Mouse (Mus musculus) mesoderm, embryonic 11.5 days (tissue): ENCODE measurements at regions not wholly inside any gene's neighbourhood (a gene's known extent, or its start where the extent isn't known, plus 50 kb on each side); places are given as distances from the start of the nearest gene placed in this dataset.

Experiments
- DNase-seq: peaks from one replicate; pipeline ENCODE4 v3.0.0-alpha.2; 2012; ENCODE audit warnings: low read depth, low spot score

DNA sequence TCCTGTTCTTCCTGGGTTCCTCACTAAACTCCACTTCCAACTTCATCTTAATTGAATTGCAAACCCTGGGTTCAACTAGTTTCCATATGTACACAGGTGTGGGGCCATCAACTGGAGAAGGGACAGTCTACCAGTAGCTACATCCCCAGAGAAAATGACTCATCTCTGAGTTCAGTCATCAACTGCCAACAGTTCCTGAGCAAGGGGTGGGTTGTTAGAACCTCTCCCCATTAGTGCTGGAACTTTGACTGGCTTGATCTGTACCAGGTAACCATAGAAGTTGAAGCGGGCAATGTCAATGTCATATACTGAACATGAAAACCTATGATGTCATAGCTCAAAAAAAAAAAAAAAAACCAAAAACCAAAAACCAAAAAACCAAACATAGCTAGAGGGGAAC is 69.8 kb downstream of the Gm21750 start:
- DNase-seq = no peak

DNA sequence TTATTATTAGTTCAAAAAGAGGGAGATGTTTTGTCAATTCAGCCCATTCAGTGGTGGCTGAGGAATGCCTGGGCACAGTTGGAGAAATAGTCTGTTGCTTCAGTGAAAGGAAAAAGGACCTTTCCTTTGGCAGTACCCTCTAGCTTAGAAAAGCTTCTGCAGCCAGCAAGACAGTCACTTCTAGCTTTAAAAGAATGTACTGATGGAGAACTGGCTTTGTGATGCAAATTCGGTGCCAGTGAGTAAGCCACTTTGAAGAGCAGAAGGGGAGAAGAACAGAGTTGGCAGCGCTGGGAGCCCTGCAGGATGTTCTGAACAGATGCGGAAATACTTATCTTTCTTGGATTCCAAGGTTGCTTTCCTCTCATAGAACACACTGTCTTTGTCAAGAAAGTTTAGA is 71.1 kb downstream of the Gm21750 start:
- DNase-seq = no peak

DNA sequence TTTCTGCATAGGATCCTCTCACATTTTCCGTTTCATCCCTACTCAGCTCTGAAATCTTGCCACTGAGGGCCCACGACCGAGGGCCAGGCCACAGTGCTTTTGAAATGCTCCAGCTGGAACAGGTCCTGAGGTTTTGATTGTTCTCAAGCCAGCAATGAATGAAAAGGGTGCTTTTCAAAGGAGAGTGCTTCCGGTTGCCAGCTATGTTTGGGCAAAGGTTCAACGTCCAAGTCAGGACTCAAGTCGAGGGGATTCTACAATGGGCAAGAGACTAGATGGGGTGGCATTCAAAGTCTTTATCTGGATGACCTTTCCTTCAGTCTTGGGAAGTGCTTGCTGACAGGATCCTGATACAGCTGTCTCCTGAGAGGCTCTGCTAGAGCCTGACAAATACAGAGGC is 89.8 kb downstream of the Gm21750 start:
- no peak for DNase-seq

DNA sequence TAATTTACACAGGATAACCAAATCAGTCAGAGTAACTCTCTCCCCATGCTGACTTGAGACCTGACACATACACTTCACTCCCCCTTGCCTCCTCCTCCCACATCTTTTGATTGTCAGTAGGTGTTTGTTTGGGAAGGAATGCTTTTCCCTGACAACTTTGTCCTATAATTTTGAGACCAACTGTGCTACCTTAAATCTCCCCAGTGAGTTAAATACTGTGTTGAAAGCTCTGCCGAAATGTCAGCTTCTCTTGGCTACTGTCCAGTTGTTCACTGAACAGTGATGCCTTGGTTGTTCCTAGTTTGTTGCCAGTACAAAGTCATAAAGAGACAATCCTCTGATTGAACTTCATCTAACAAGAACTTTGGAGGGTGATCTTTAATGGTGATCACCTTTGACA is 99.0 kb downstream of the Gm21750 start:
- DNase-seq = no peak

DNA sequence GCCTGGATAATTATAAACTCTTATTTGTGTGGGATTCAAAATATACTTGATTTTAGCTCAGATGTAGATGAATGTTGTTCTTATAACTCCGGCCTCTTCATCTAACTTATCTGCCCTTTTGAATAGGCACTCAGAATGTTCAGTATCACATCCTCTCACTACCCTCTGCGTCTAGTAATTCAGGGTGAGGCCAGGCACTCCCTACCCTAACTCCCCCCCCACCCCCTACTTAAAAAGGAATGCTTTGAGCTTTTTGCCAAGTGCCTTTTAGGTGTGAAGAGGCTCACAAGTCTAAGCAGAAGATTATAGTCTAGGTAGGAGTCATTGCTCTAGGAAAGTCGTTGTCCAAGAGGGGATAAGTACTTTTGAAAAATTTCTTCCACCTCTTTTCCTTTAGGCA is 111.9 kb downstream of the Gm21750 start:
- DNase-seq = no peak

DNA sequence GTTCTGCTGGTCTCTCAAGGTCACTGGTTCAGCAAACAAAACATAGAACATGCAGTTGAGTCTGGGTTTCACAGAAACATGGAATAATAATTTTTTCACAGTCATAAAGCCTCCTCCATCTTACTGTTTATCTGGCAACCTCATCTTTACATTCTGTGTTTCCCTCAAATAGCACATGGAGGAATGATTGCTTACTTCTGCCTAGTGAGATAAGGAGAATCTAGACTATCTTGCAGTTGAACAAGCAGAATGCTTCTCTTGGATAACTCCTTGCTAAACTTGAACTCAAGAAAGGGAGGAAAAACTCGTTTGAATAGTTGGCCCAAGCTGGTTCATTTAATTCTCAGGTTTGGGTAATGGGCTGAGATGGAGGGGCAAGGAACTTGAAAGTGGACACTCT is 112.8 kb downstream of the Gm21750 start:
- no peak for DNase-seq

DNA sequence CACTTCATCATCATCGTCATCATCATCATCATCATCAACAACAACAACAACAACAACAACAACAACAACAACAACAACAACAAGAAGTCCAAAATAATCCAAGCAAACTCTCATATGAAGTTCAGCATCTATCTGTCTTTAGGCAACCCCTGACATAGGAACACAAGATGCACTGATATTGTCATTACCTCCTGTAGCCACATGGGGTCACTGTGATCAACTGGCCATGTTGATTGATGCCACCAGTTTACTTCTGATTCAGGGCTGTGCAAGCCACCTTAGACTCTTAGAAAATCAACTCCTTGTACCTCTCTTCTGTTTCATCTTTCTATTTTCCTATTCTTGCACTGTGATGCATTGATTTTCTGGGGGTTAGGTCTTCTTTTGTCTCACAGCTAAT is 115.0 kb downstream of the Gm21750 start:
- peak; percentile 71 for DNase-seq

DNA sequence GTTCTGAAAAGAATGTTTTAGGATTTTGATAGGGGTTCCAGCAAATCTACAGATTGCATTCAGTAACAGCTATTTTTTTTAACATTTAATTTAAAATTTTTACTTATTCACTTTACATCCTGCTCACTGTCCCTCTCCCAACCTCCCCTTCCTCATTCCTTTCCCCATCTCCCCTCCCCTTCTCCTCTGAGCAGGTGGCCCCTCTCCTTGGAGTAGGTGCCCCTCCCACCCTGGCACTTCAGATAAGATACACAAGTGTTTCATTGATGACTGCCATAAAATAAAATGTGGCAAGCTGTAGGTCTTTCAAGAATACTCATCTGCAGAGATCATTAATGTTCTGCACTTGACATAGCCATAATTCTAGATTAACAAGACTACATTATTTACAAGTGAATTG is 146.1 kb downstream of the Gm21750 start:
- no peak for DNase-seq

DNA sequence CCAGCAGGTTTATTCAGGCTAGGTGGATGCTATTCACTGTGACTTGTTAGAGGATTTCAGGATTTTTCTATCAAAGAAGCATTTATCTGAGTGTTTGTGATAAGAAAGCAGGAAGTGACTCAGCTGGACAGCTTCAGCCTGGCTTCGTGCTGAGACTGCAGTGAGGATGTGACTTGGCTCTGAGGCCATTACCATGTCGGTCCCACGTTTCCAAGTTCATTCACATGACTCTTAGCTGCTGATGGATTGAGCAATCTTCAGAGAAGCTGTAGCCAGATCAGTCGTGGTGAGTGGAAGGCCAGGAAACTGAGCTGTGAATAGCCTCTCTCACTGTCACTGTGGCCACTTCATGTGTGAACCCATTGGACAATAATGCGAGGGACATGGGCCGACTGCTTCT is 177.9 kb downstream of the Gm21750 start:
- DNase-seq = no peak

DNA sequence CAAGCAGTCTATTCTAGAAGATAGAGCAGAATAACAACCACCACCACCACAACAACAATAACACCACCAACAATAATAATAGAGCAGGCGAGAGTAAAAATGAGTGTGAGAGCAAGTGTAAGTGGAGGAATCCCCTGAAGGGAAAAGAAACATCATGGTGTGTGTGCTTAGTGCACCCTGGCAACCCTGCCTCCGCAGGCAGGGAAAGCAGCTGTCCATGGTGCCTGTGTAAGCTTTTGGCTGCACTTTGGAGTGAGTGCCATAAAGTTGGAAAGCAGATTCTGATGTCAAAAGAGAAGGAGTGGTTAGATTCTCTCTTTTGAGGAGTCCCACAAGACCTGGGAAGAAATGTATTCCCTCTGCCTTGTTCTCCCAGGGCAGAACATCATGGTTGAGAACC is 200.8 kb downstream of the Gm21750 start:
- DNase-seq = peak; percentile 14

DNA sequence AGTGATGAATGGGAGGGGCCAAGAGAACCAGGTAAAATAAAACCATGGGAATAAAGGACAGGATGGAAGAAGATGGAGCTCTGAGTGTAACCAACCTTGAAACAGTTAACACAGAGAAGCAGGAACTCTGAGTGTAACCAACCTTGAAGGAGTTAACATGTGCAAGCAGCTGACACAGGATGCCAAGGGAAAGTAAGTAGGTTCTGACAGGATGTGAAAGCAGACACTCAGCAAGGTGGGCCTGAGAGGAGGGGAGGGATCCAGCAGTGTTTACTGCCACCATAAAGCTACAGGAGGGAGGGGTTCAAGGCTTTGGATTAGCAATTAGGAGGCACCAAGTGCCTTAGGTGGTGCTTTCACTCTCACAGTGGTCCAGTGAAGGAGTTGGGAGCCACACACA is 213.3 kb downstream of the Gm21750 start:
- DNase-seq = no peak

DNA sequence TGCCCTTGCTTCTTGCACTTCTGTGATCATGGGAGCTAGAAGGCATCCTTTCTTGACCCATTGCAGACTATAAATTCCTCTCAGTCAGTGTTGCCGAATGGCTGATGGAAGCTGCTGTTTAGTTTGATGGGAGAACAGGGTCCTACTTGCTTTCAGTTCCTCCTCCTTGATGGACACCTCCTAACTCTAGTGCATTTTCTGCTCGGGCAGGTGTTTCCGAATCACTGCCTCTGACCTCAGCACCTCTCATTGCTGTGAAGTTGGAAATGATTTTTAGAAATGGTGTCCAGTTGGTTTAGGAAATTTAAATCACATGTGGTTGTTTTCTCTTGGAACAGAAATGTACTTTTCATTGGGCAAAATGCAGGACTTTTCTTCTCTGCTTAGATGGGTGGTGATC is 214.9 kb downstream of the Gm21750 start:
- DNase-seq = no peak

DNA sequence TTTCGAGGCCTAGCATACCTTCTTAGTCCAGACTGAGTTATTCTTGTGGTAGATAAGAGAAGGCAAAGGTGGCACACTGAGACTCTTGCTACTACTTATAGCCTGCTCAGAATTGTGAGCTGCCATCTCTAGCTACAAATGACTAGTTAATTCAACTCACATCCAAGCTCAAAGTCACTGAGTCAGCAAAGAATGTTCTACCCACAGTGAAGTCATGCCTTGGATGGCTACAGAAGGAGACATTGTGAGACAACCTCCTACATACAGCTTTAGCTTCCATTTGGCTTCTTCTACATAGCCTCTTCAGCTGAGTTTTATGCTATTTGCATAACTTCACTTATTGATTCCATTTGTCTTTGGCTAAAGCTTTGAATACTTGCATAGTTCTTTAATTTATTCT is 217.2 kb downstream of the Gm21750 start:
- no peak for DNase-seq

DNA sequence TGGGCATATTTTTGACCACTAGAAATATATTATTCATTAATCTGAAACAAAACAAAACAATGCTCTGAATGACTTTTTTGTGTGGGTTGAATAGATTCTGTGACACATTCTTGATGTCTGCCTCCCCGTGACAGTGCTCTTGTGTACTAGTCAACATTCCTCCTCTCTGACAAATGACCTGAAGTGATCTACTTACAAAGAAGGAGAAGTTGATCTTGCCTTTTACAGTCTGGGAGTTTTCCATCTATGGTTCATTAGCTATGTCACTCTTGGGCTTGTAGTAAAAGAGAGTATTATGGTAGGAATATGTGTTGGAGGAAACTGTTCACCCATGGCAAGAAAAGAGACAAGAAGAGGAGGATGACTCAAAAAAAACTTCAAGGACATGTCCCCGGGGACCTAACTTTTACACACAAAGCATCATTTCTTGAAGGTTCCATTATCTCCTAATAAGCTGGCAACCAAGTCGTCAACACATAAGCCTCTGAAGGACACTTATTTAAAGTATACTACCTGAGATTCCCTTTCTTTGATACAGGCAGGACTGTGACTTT is 217.9 kb downstream of the Gm21750 start:
- DNase-seq = no peak

DNA sequence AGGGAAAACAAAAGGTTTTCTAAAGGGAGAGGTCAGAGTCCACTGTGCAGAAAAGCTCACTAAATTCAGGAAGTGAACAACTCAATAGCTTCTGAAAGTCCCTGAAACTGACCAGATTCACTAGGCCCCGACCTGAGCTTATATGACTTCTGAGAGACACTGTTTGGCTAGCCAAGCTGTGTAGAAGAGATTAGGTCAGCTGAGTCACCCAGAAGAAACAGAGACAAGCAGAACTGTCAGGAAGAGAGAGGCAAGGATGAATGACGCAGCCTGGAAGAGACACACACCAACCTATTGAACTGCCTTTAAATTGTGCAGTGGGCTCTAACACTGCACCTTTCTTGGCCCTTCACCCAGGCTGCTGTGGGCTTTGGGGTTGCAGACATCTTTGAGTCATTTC is 230.4 kb downstream of the Gm21750 start:
- no peak for DNase-seq

DNA sequence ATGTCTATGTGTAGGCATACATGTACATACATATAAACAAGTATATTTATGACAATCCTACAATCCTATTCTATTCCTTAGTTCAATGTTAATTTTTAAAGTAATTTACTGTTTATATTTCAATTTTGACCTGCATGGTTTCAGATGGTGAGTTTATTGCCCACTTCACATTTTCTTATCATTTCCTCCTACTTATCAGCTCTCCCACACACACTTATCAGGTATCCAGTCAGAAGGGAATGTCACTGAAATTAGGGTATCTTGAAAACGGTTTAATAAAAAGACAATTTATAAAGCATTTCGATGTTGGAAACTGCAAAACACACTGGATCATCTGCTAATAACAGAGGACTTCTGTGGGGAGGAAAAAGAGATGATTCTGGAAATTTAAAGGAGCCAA is 233.8 kb downstream of the Gm21750 start:
- DNase-seq = no peak

DNA sequence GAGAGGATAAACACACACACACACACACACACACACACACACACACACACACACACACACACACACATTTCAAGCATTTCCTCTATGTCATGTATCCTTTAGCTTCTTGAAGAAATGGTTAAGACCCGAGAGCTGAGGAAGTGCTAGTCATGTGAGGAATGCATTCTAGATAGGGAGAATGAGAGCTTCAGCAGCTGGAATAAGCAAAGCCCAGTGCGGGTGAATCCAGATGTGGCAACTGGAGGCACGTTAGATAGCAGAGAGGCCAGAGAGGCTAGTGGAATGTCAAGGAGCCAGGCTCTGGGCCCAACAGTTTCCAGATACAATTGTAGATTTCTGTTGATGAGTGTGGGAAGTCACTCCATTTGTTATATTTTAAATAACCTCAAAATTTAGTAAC is 234.2 kb downstream of the Gm21750 start:
- DNase-seq = no peak

DNA sequence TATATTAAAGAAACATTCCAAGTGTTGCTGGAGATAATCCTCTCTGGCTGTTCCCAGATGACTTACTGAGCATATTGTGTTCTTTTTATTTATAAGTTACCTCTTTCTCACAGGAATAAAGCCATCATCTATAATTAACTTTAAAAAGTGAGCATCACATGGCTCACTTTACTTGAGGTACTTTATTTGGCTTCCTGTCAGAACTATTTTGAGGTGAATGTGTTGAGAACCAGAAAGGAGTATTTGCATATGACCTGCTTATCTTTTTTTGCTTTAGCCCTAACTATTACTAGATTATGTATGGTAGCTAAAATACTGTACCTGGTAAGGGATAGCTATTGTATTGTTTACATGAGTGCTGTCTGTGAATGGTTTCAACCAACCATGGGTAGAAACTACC is 238.1 kb downstream of the Gm21750 start:
- DNase-seq = no peak

DNA sequence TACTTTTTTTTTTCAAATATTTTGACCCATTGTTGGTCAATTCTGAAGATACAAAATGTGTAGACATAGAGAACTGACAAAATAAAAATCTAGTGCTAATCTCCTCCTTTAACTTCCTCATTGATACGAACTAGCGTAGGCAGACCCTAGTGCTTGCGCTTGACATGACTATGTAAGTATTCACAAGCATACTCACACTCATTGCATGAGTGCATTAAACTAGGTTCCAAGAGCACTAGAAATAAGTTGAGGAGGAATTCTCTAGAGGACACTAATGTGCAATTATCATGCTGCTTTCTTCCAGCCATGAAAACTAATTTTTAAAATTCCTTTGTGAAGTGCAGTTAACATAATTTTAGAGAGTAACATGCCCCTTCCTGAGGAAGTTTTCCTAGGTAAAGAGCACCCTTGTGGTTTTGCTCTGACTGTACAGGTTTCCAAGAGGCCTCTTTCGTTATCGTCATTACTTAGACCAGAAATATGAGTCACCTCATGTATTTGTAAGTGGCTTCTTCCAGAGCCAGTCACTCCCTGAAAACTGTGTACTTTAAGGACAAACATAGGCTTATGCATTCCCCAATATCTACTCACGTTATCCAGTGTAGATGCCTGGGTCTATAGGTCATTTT is 241.2 kb downstream of the Gm21750 start:
- DNase-seq = no peak

DNA sequence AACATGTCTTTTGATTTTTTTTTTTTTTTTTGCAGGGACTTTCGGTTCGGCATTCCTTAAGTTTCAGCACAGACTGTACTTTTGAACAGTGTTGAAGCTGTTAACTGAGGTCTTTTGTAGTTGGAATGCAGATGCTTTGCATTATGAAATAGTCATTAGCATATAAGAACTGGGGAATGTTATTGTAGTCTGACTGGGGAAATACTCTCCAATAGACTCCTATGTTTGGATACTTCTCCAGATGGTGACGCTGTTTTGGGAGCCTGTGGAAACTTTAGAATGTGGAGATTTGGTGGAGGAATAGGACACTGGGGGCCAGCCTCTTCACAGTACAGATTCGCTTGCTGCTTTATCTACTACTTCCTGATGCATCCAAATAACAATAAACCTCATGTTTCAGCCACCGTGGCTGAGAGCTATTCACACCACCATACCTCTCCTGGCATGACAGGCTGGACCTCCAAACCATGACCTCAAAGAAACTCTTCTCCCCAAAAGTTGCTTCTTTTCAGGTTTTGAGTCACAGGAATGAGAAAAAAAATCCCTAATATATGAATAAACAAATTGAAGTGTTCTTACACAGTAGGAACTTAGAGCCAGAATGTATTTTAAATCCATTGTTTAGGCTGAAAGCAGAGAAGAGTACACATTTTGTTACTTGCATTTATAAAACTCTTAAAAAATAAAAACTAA is 252.9 kb downstream of the Gm21750 start:
- no peak for DNase-seq

DNA sequence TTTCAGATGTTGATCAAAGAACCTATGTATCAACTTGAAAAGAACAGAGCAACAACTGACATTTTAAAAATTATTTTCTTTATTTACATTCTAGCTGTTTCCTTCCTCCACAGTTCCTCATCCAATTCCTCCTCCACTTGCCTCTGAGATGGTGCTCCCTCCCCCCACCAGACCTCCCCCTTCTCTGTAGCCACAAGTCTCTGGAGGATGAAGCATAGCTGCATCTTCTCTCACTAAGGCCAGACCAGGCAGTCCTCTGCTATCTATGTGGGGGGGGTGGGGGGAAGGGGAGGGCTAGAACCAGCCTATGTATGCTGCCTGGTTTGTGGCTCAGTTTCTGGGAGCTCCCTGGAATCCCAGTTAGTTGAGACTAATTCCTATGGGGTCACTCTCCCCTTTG is 255.0 kb downstream of the Gm21750 start:
- DNase-seq = no peak

DNA sequence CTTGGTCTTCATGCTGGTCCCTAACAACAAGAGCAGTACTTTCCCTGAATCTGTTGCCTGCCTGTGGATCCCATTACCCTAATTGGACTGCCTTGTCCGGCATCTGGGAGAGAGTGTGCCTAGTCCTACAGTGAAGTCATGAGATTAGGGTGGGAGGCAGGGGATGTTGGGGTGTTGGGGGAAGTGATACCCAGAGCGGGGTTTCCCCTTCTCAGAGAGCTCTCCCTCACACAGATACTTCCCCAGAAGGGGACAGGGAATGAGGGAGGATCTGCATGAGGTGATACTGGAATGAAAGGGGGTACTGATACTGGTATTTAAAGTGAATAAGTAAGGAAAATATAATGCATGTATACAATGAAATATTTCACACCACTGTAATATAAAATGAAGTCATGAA is 270.1 kb downstream of the Gm21750 start:
- no peak for DNase-seq

DNA sequence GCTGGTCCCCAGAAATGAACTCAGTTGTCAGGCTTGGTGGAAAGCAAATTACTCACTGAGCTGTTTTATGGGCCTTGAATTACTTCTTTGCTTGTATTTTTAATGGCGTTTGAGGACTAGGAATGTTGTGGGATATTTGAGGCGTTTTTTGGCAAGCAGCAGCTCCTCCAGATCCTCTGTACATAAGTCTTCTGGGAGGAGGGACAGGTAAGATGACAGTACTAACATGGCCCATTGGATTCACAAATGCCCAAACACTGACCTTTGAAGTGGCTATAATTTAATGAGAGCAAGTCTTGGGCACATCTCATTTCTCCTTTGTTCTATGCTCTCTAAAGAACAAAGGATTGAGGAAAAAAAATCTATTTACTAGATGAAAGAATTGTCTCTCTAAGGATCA is 286.3 kb downstream of the Gm21750 start:
- DNase-seq = no peak

DNA sequence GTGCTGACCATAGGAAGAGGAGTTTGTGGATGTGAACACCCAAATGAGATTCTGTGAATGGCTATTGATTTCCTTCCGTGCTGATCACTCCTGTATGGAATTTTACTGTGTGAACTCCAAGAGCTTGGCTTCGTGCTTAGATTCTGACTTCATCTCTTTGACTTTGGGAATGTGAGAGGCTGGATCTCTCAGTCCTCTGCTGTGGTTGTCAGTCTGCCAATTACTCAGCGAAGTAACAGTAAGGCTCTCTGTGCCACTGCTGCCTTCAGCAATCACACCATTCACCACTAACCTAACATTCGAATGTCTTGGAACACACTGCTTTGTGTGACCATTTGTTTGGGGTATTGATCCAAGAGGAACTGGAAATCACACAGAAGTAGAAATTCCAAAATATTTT is 291.5 kb downstream of the Gm21750 start:
- DNase-seq = no peak
